Mouse (Mus musculus) spleen, adult 10 weeks (tissue): ENCODE data around the gene Vmn1r239-ps. TPM values are rescaled to one million over a fixed set of nuclear protein-coding genes. Genes with fewer than 3 reads are reported as not detected.

ENCODE experiments used
- polyA plus RNA-seq: library from polyadenylated mRNA; stranded (reverse); fragments of 350-450 nt; fragmentation: Illumina TruSeq; extraction: RNeasy Lipid Tissue Mini Kit (QIAGEN cat#74804); gene quantifications from one replicate; pipeline ENCODE4 v1.2.3, GENCODE M21; 2015; ENCODE audit warnings: low replicate concordance; ENCODE audit not compliant: insufficient read depth

Vmn1r239-ps gene
- not detected for polyA plus RNA-seq

GRCm38 (mm10) chrX:147453610-147454009, at the start of gene Vmn1r239-ps:
Gene Vmn1r239-ps (minus strand): TSS chrX:147453710.

GRCm38 (mm10) chrX:147429129-147429528, 24.4 kb downstream of the Vmn1r239-ps start, which contains the start of gene Il13ra2:
Gene Il13ra2 (minus strand): TSS chrX:147429192.

Other genes with a start within 250 kb of the Vmn1r239-ps start
- 3.2 TPM for gene Il13ra2, start 24.5 kb downstream of the Vmn1r239-ps start, polyA plus RNA-seq
- 1.9 TPM for gene Lrch2, start 100.4 kb upstream of the Vmn1r239-ps start, polyA plus RNA-seq